In genomic region chr7:120201231-120201744, GRCm38 (mm10) we compare ENCODE assay signal across 9 mouse cellular contexts. TPM values are rescaled to one million over a fixed set of nuclear protein-coding genes. Genes with fewer than 3 reads are reported as not detected.
DNase-seq lines count a peak whose midpoint lies in the region; ATAC-seq lines count a peak whose summit lies in the region.
"Had no signal": no experiment of that assay in that cellular context is flagged by ENCODE, and none has a peak within 500 bp of the region (broad histone marks: within the 10 kb centered on the region; RNA-seq: fewer than 3 reads in every experiment).

No protein-coding gene starts in this region.

- no peak overlapping the region for H3K27ac ChIP-seq in embryonic facial prominence, embryonic 14.5 days (replicated peaks; ENCODE audit: low read depth, low read length)
- H3K27ac ChIP-seq in hindbrain, embryonic 16.5 days (ENCODE audit: low read depth, low read length) = no peak overlapping the region
- no peak overlapping the region for H3K27ac ChIP-seq in liver, embryonic 11.5 days (ENCODE audit: low read depth, low read length)
- no peak overlapping the region for H3K27ac ChIP-seq in neural tube, embryonic 12.5 days

- no peaks in the 10 kb centered on the region for H3K9me3 ChIP-seq in embryonic facial prominence, embryonic 14.5 days (ENCODE audit: control insufficient read depth, low read length)
- no peaks in the 10 kb centered on the region for H3K9me3 ChIP-seq in hindbrain, embryonic 16.5 days (ENCODE audit: control insufficient read depth, low read length)
- H3K9me3 ChIP-seq in liver, embryonic 11.5 days (ENCODE audit: control insufficient read depth, low read length) = no peaks in the 10 kb centered on the region
- H3K9me3 ChIP-seq in neural tube, embryonic 12.5 days = no peaks in the 10 kb centered on the region

- DNase-seq in adrenal gland, adult 2 months = peak; percentile 65
- no peak for DNase-seq in adrenal gland, adult 8-10 months
- DNase-seq in embryonic facial prominence, embryonic 14.5 days (ENCODE audit: low spot score) = peak; percentile 50
- no peak for DNase-seq in liver, embryonic 11.5 days (ENCODE audit: low spot score)
- DNase-seq in left cerebral cortex, postnatal 10 days (ENCODE audit: extremely low spot score in 1 of 2, low spot score in 2 of 2) = no peak
- no peak for DNase-seq in frontal cortex, postnatal 25 days (ENCODE audit: low spot score in 2 of 2)

- peak overlapping the region; percentile 57 for H3K9ac ChIP-seq in embryonic facial prominence, embryonic 14.5 days (ENCODE audit: low read depth, low read length)
- H3K9ac ChIP-seq in hindbrain, embryonic 16.5 days (ENCODE audit: low read depth, low read length) = peak overlapping the region; percentile 54
- no peak overlapping the region for H3K9ac ChIP-seq in liver, embryonic 11.5 days (ENCODE audit: low read depth, low read length)
- H3K9ac ChIP-seq in neural tube, embryonic 12.5 days = no peak overlapping the region

- peak overlapping the region; percentile 53 for H3K4me2 ChIP-seq in embryonic facial prominence, embryonic 14.5 days (ENCODE audit: low read depth, low read length)
- peak overlapping the region; percentile 70 for H3K4me2 ChIP-seq in hindbrain, embryonic 16.5 days (ENCODE audit: low read length)
- H3K4me2 ChIP-seq in liver, embryonic 11.5 days = peak overlapping the region; percentile 51
- peak overlapping the region; percentile 58 for H3K4me2 ChIP-seq in neural tube, embryonic 12.5 days (replicated peaks)

- peak overlapping the region; percentile 37 for H3K4me3 ChIP-seq in embryonic facial prominence, embryonic 14.5 days (ENCODE audit: low read depth, low read length)
- peak overlapping the region; percentile 41 for H3K4me3 ChIP-seq in hindbrain, embryonic 16.5 days (ENCODE audit: low read length)
- H3K4me3 ChIP-seq in liver, embryonic 11.5 days (ENCODE audit: low read depth, low read length) = no peak overlapping the region
- peak overlapping the region; percentile 15; the same call in 1 of the 2 replicates for H3K4me3 ChIP-seq in neural tube, embryonic 12.5 days

- 0 out of 2 replicates have a peak, but pooled peaks cover 2% of the 10 kb centered on the region for H3K4me1 ChIP-seq in embryonic facial prominence, embryonic 14.5 days (ENCODE audit: control insufficient read depth, insufficient read depth, low read length)
- H3K4me1 ChIP-seq in hindbrain, embryonic 16.5 days (ENCODE audit: control insufficient read depth, insufficient read depth, low read depth, low read length) = peaks cover 4% of the 10 kb centered on the region
- H3K4me1 ChIP-seq in liver, embryonic 11.5 days (replicated peaks; ENCODE audit: control insufficient read depth, insufficient read depth, low read length) = no peaks in the 10 kb centered on the region
- peaks cover 10% of the 10 kb centered on the region for H3K4me1 ChIP-seq in neural tube, embryonic 12.5 days

- peaks cover 15% of the 10 kb centered on the region for H3K27me3 ChIP-seq in embryonic facial prominence, embryonic 14.5 days (replicated peaks; ENCODE audit: control insufficient read depth, insufficient read depth, low read length)
- peaks cover 13% of the 10 kb centered on the region for H3K27me3 ChIP-seq in hindbrain, embryonic 16.5 days (replicated peaks; ENCODE audit: control insufficient read depth, insufficient read depth, low read length)
- H3K27me3 ChIP-seq in liver, embryonic 11.5 days (replicated peaks; ENCODE audit: control insufficient read depth, insufficient read depth, low read length) = peaks cover 19% of the 10 kb centered on the region
- peaks cover 24% of the 10 kb centered on the region for H3K27me3 ChIP-seq in neural tube, embryonic 12.5 days (replicated peaks)

- ATAC-seq in embryonic facial prominence, embryonic 14.5 days (ENCODE audit: low read depth) = peak; percentile 38; the same call in 1 of the 2 replicates
- 0 out of 2 replicates have a peak, but pooled peaks have one; percentile 34 for ATAC-seq in hindbrain, embryonic 16.5 days
- ATAC-seq in liver, embryonic 11.5 days (replicated peaks; ENCODE audit: low FRiP score) = no peak
- ATAC-seq in neural tube, embryonic 12.5 days (ENCODE audit: low FRiP score, low read depth) = 0 out of 2 replicates have a peak, but pooled peaks have one; percentile 19

- no peaks in the 10 kb centered on the region for H3K36me3 ChIP-seq in embryonic facial prominence, embryonic 14.5 days (ENCODE audit: control insufficient read depth, insufficient read depth, low read length)
- H3K36me3 ChIP-seq in hindbrain, embryonic 16.5 days (ENCODE audit: control insufficient read depth, insufficient read depth, low read length) = no peaks in the 10 kb centered on the region
- no peaks in the 10 kb centered on the region for H3K36me3 ChIP-seq in liver, embryonic 11.5 days (ENCODE audit: control insufficient read depth, insufficient read depth, low read length)
- H3K36me3 ChIP-seq in neural tube, embryonic 12.5 days = no peaks in the 10 kb centered on the region

- intact Hi-C loops in left cerebral cortex, postnatal 10 days (cut with DNase I) = loop anchor here (5.0 to 10.0 kb wide), 3 partner anchors 124 to 526 kb away; partner anchors contain the start of gene Abca15

- WGBS in embryonic facial prominence, embryonic 14.5 days = 2% methylated on average over 13 of the region's 14 CpGs
- 2% methylated on average over 13 of the region's 14 CpGs for WGBS in hindbrain, embryonic 16.5 days
- 8% methylated on average over 14 of the region's 14 CpGs for WGBS in liver, embryonic 11.5 days
- 3% methylated on average over 13 of the region's 14 CpGs for WGBS in neural tube, embryonic 12.5 days

RNA-seq across cellular contexts. Expression of gene Crym, which starts 0.6 kb away (rescaled TPM):
- 10 to 100 TPM in 1 of 2 experiments, under 1 TPM in 1; 0.81 to 11.0 TPM for total RNA-seq in adrenal gland, adult 2 months (2021)
- polyA plus RNA-seq in adrenal gland, adult 2 months (2012; rRNA removed) = 0.71 and 6.7 TPM in 2 replicates
- total RNA-seq in adrenal gland, adult 8-10 months (2022) = 1 to 10 TPM in 3 of 4 experiments, under 1 TPM in 1; 0.70 to 9.0 (median 4.9) TPM
- 55.2 and 62.9 TPM in 2 replicates for polyA plus RNA-seq in embryonic facial prominence, embryonic 14.5 days (2014; fragmentation: Nextera tagmentation; extraction: Ambion mirVana)
- 10.7 and 12.9 TPM in 2 replicates for polyA plus RNA-seq in hindbrain, embryonic 16.5 days (2015; fragmentation: Nextera tagmentation; extraction: Ambion mirVana)
- polyA plus RNA-seq in liver, embryonic 11.5 days (2014; fragmentation: Nextera tagmentation; extraction: Ambion mirVana) = 1.7 and 2.6 TPM in 2 replicates
- 6.1 and 8.8 TPM in 2 replicates for polyA plus RNA-seq in neural tube, embryonic 12.5 days (2016; fragmentation: Nextera tagmentation; extraction: Ambion mirVana)
- total RNA-seq in left cerebral cortex, postnatal 10 days (2021) = 100 to 1,000 TPM; 131 to 158 TPM

RNA-seq across cellular contexts. Expression of gene Abca14, which starts 2.5 kb away (rescaled TPM):
- not detected for total RNA-seq in adrenal gland, adult 2 months (2021)
- not detected in 2 replicates for polyA plus RNA-seq in adrenal gland, adult 2 months (2012; rRNA removed)
- under 1 TPM in 1 of 4 experiments, not detected in 3; 0.08 TPM for total RNA-seq in adrenal gland, adult 8-10 months (2022)
- not detected in 2 replicates for polyA plus RNA-seq in embryonic facial prominence, embryonic 14.5 days (2014; fragmentation: Nextera tagmentation; extraction: Ambion mirVana)
- not detected in 2 replicates for polyA plus RNA-seq in hindbrain, embryonic 16.5 days (2015; fragmentation: Nextera tagmentation; extraction: Ambion mirVana)
- 0.03 TPM in 1 of 2 replicates, not detected in the other for polyA plus RNA-seq in liver, embryonic 11.5 days (2014; fragmentation: Nextera tagmentation; extraction: Ambion mirVana)
- not detected in 2 replicates for polyA plus RNA-seq in neural tube, embryonic 12.5 days (2016; fragmentation: Nextera tagmentation; extraction: Ambion mirVana)
- under 1 TPM in 1 of 2 experiments, not detected in 1; 0.16 TPM for total RNA-seq in left cerebral cortex, postnatal 10 days (2021)
- polyA plus RNA-seq: cerebellum, adult 2 months had no signal

RNA-seq across cellular contexts. Expression of gene Anks4b, which starts 27.6 kb away (rescaled TPM):
- total RNA-seq in adrenal gland, adult 2 months (2021) = under 1 TPM; 0.40 to 0.48 TPM
- polyA plus RNA-seq in adrenal gland, adult 2 months (2012; rRNA removed) = not detected in 2 replicates
- under 1 TPM; 0.07 to 0.49 (median 0.37) TPM for total RNA-seq in adrenal gland, adult 8-10 months (2022)
- polyA plus RNA-seq in embryonic facial prominence, embryonic 14.5 days (2014; fragmentation: Nextera tagmentation; extraction: Ambion mirVana) = 0.07 TPM in 1 of 2 replicates, not detected in the other
- polyA plus RNA-seq in hindbrain, embryonic 16.5 days (2015; fragmentation: Nextera tagmentation; extraction: Ambion mirVana) = not detected in 2 replicates
- polyA plus RNA-seq in liver, embryonic 11.5 days (2014; fragmentation: Nextera tagmentation; extraction: Ambion mirVana) = 1.2 and 1.9 TPM in 2 replicates
- polyA plus RNA-seq in neural tube, embryonic 12.5 days (2016; fragmentation: Nextera tagmentation; extraction: Ambion mirVana) = 0.06 TPM in 1 of 2 replicates, not detected in the other
- under 1 TPM; 0.28 to 0.39 TPM for total RNA-seq in left cerebral cortex, postnatal 10 days (2021)
- polyA plus RNA-seq: cerebellum, adult 2 months had no signal

RNA-seq across cellular contexts. Expression of gene Zp2, which starts 56.2 kb away (rescaled TPM):
- not detected for total RNA-seq in adrenal gland, adult 2 months (2021)
- not detected in 2 replicates for polyA plus RNA-seq in adrenal gland, adult 2 months (2012; rRNA removed)
- not detected for total RNA-seq in adrenal gland, adult 8-10 months (2022)
- polyA plus RNA-seq in embryonic facial prominence, embryonic 14.5 days (2014; fragmentation: Nextera tagmentation; extraction: Ambion mirVana) = 1.2 and 1.7 TPM in 2 replicates
- polyA plus RNA-seq in hindbrain, embryonic 16.5 days (2015; fragmentation: Nextera tagmentation; extraction: Ambion mirVana) = not detected in 2 replicates
- not detected in 2 replicates for polyA plus RNA-seq in liver, embryonic 11.5 days (2014; fragmentation: Nextera tagmentation; extraction: Ambion mirVana)
- polyA plus RNA-seq in neural tube, embryonic 12.5 days (2016; fragmentation: Nextera tagmentation; extraction: Ambion mirVana) = not detected in 2 replicates
- under 1 TPM; 0.36 to 0.47 TPM for total RNA-seq in left cerebral cortex, postnatal 10 days (2021)
- polyA plus RNA-seq: cerebellum, adult 2 months had no signal

Comparison
In these comparisons a context has a peak if more than half of its experiments do, and no peak if none do; other contexts are left out.
1. DNase-seq: peak in adrenal gland, adult 2 months (single experiment) and embryonic facial prominence, embryonic 14.5 days (single experiment); none in adrenal gland, adult 8-10 months (single experiment), liver, embryonic 11.5 days (single experiment), left cerebral cortex, postnatal 10 days (0 of 2) and frontal cortex, postnatal 25 days (0 of 2).
2. H3K9ac ChIP-seq: peak in embryonic facial prominence, embryonic 14.5 days (single experiment) and hindbrain, embryonic 16.5 days (single experiment); none in liver, embryonic 11.5 days (single experiment) and neural tube, embryonic 12.5 days (single experiment).
3. Peak in every context shown above with its lines, with median percentiles within 50 percentile points of each other: H3K4me2 ChIP-seq.